Mouse (Mus musculus) small intestine, adult 2 months (tissue): Measurements from ENCODE around the gene Efcab9. TPM values are rescaled to one million over a fixed set of nuclear protein-coding genes. Genes with fewer than 3 reads are reported as not detected.

Experiments used
- H3K27ac ChIP-seq: fragments of 200-500 bp; 2 replicates; pipeline ENCODE4 v1.5.1; 2012; ENCODE audit warnings: low read depth, low read length, control low read depth, inconsistent platforms; ENCODE audit not compliant: insufficient read depth
- H3K27me3 ChIP-seq: fragments of 200-500 bp; 2 replicates; pipeline ENCODE4 v1.6.1; 2012; ENCODE audit warnings: mild to moderate bottlenecking, moderate library complexity, low read length, inconsistent platforms; ENCODE audit not compliant: control insufficient read depth, insufficient read depth
- H3K36me3 ChIP-seq: fragments of 200-500 bp; 2 replicates; pipeline ENCODE4 v1.6.1; 2012; ENCODE audit warnings: mild to moderate bottlenecking, low read length, control low read depth, inconsistent platforms; ENCODE audit not compliant: control insufficient read depth, insufficient read depth
- H3K4me1 ChIP-seq: fragments of 200-500 bp; 2 replicates; pipeline ENCODE4 v1.6.1; 2012; ENCODE audit warnings: low read length, inconsistent platforms, mixed read lengths; ENCODE audit not compliant: control insufficient read depth, insufficient read depth, insufficient read length
- H3K4me3 ChIP-seq: fragments of 200-500 bp; 2 replicates; pipeline ENCODE4 v1.5.1; 2012; ENCODE audit warnings: low read depth, mild to moderate bottlenecking, control low read depth, inconsistent platforms, low read length, moderate library complexity
- CTCF ChIP-seq: fragments of 200-500 bp; IDR thresholded peaks from 2 replicates; pipeline ENCODE4 v1.5.1; 2012; ENCODE audit warnings: low read depth, mild to moderate bottlenecking, control low read depth, inconsistent platforms, low read length, moderate library complexity, mixed read lengths; ENCODE audit not compliant: insufficient replicate concordance, insufficient read length; ENCODE audit errors: extremely low read depth
- POLR2A ChIP-seq: fragments of 200-500 bp; IDR thresholded peaks from 2 replicates; pipeline ENCODE4 v1.6.1; 2012; ENCODE audit warnings: low read depth, mild to moderate bottlenecking, control low read depth, inconsistent platforms, low read length, moderate library complexity
- WGBS: fragments of 180-500 bp; shearing (Covaris S2); methylation state at CpG from one replicate; pipeline ENCODE4 v1.1.7; 2018; 5-methylcytosine and 5-hydroxymethylcytosine counted together
- polyA plus RNA-seq: library from polyadenylated mRNA; depleted of rRNA; stranded (reverse); fragments of >200 nt; gene quantifications from 2 replicates; pipeline ENCODE4 v1.2.3, GENCODE M21; 2012; rRNA removed

The Efcab9 gene
- not detected in 2 replicates for polyA plus RNA-seq

DNA sequence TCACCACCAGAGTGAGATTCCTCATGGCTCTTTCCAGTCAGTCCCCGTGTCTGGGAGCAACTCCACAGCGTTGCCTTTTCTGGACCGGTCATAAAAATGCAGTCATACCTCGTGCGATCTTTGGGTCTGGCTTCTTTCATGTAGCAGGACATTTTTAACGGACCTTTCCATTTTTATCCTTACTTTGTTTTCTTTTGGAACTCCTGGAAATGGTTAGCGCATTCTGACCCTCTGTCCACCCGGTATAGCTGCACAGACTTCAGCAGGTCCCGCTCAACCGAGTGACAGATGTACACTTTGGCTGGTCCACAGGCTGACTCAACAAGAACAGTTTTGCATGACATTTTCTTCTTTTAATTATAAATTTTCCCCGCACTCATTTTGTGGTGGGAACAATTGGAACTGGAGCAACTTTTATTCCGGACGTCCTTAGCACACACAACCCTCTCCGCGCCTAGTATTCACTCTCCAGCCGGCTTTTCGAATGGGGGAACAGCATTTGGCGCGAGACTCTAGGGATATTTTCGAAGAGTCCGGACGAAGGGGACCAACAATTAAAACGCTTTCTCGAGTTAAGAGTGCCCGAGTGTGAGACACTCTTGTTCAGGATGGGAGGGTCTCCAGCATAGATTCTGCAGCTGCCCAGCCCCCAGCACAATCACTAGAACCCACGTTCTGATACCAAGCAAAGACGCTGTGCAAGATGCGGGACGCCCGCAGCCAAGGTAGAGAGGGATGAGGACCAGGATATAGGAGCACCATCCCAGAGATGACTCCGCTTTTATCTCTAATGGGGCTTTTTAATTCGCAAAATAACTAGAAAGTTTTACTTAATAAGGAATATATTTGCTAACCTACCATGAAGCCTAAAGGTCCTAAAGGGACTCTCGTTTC, at the start of gene Efcab9:
Gene Efcab9, minus strand, starts transcription at position 211 of the 894 bp plus-strand sequence.
- Histone ChIP-seq H3K27ac (0 out of 2 replicates have a peak within 1 kb of the TSS, but pooled peaks have one; percentile 4), H3K4me3 (peak within 1 kb of the TSS; percentile 81), H3K36me3 (no peaks in the 10 kb centered on the region), H3K4me1 (peaks cover 7% of the 10 kb centered on the region; the same call in 1 of the 2 replicates), H3K27me3 (peaks cover 4% of the 10 kb centered on the region; the same call in 1 of the 2 replicates)
- TF ChIP-seq POLR2A (no peak), CTCF (no peak)
- WGBS, result 5% methylated on average over 33 of the region's 33 CpGs

GRCm38 (mm10) chr11:32581031-32581430, 49.1 kb upstream of the Efcab9 start:
- Histone ChIP-seq H3K4me3 (no peak overlapping the region), H3K36me3 (peaks cover 5% of the 10 kb centered on the region; the same call in 1 of the 2 replicates), H3K27ac (no peak overlapping the region), H3K27me3 (no peaks in the 10 kb centered on the region), H3K4me1 (peaks cover 4% of the 10 kb centered on the region; the same call in 1 of the 2 replicates)
- 70% methylated on average over 2 of the region's 2 CpGs for WGBS
- TF ChIP-seq POLR2A (no peak), CTCF (no peak)

DNA sequence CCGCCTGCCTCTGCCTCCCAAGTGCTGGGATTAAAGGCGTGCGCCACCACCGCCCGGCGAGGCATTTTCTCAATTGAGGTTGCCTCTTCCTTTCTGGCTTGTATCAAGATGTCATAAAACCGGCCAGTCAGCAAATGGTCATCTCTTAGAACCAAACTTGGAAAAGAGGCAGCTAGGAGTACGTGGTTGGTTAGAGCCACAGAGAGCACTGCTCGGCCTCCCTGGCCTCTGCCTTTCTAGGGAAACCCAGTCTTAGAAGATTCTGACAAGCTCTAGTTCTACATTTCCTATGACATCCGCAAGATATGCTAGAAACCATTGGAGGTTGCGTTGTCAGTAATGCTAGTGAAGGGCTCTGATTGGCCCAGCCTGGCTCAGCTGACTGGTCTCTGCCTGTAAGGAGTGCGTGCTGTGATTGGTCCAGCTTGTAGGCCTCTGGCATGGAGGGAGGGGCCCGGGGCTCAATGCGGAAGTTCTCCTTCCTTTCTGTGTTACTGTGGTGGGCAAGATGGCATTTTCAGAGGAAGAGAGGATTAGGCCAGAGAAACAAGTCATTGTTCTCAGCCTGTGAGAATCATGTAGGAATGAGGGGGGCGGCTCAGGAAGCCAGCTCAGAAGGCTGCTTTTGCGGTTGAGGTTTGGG, 48.5 kb upstream of the Efcab9 start:
- no peak for TF ChIP-seq CTCF
- TF ChIP-seq POLR2A, result no peak
- H3K27me3 ChIP-seq, result no peaks in the 10 kb centered on the region
- peaks cover 5% of the 10 kb centered on the region; the same call in 1 of the 2 replicates for H3K36me3 ChIP-seq
- H3K4me3 ChIP-seq, result no peak overlapping the region
- H3K27ac ChIP-seq, result no peak overlapping the region
- H3K4me1 ChIP-seq, result peaks cover 4% of the 10 kb centered on the region; the same call in 1 of the 2 replicates
- WGBS, result 85% methylated on average over 16 of the region's 16 CpGs

- peaks cover 5% of the 10 kb centered on the region; the same call in 1 of the 2 replicates for H3K36me3 ChIP-seq
- H3K4me1 ChIP-seq, result no peaks in the 10 kb centered on the region
- no peak overlapping the region for H3K27ac ChIP-seq
- no peak overlapping the region for H3K4me3 ChIP-seq
- no peak for TF ChIP-seq CTCF
- TF ChIP-seq POLR2A, result no peak
- no peaks in the 10 kb centered on the region for H3K27me3 ChIP-seq
- 28% methylated on average over 5 of the region's 5 CpGs for WGBS
Observed at GRCm38 (mm10) chr11:32576760-32577050, 44.8 kb upstream of the Efcab9 start.

GRCm38 (mm10) chr11:32575964-32576759, 44.3 kb upstream of the Efcab9 start:
- no peak for TF ChIP-seq CTCF
- TF ChIP-seq POLR2A, result no peak
- Histone ChIP-seq H3K4me3 (no peak overlapping the region), H3K27ac (no peak overlapping the region), H3K4me1 (no peaks in the 10 kb centered on the region), H3K36me3 (peaks cover 5% of the 10 kb centered on the region; the same call in 1 of the 2 replicates), H3K27me3 (no peaks in the 10 kb centered on the region)
- WGBS, result 65% methylated on average over 6 of the region's 6 CpGs

DNA sequence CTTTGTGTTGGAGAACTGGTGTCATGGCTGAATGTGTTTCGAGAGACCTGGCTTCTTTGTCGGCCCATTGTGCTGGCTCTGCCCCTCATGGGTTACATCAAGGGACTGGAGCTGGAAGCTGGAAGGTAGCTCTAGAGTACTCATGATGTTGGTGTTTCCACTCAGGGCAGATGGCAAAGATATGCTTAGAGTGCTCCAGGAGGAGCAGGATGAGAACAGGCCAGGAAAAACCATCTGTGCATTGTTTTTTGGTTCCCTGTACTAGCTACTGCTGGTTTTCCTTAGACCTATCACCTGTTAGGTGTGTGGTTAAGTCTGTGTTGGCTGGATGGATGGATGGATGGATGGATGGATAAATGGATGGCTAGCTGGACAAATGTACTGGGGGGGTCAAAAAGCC, 41.8 kb upstream of the Efcab9 start:
- WGBS, result 92% methylated on average over 2 of the region's 2 CpGs
- TF ChIP-seq CTCF, result no peak
- TF ChIP-seq POLR2A, result no peak
- Histone ChIP-seq H3K4me3 (no peak overlapping the region), H3K4me1 (no peaks in the 10 kb centered on the region), H3K27me3 (no peaks in the 10 kb centered on the region), H3K27ac (no peak overlapping the region), H3K36me3 (peaks cover 5% of the 10 kb centered on the region; the same call in 1 of the 2 replicates)

GRCm38 (mm10) chr11:32571103-32571502, 39.2 kb upstream of the Efcab9 start:
- TF ChIP-seq POLR2A (no peak), CTCF (no peak)
- no peak overlapping the region for H3K27ac ChIP-seq
- WGBS, result 81% methylated on average over 6 of the region's 6 CpGs

More at GRCm38 (mm10) chr11:32571103-32571502, 39.2 kb upstream of the Efcab9 start:
- Histone ChIP-seq H3K36me3 (no peaks in the 10 kb centered on the region), H3K27me3 (no peaks in the 10 kb centered on the region), H3K4me3 (no peak overlapping the region), H3K4me1 (peaks cover 21% of the 10 kb centered on the region)
